Mouse (Mus musculus): ENCODE measurements at regions not wholly inside any gene's neighbourhood (a gene's known extent, or its start where the extent isn't known, plus 50 kb on each side); places are given as distances from the start of the nearest gene placed in this dataset.

GRCm38 (mm10) chr16:29771320-29771719 is 192.2 kb downstream of the Opa1 start:
- no peak for TF ChIP-seq CTCF (IDR thresholded peaks at IDR 0.05; ENCODE audit: insufficient read depth, low read depth, low read length)
- TF ChIP-seq POLR2A (IDR thresholded peaks at IDR 0.05; ENCODE audit: insufficient read depth, low read depth, low read length): no peak
